Mouse (Mus musculus) erythroblast, embryonic 14.5 days (primary cell): ENCODE results near the gene Adcy9. TPM values are rescaled to one million over a fixed set of nuclear protein-coding genes. Genes with fewer than 3 reads are reported as not detected.

Source experiments
- H3K27me3 ChIP-seq: 2 replicates; pipeline ENCODE4 v1.6.1; 2012; ENCODE audit warnings: inconsistent platforms; ENCODE audit not compliant: control insufficient read depth
- H3K36me3 ChIP-seq: 2 replicates; pipeline ENCODE4 v1.6.1; 2012; ENCODE audit warnings: mild to moderate bottlenecking, inconsistent platforms; ENCODE audit not compliant: control insufficient read depth
- H3K4me1 ChIP-seq: 2 replicates; pipeline ENCODE4 v1.6.1; 2012; ENCODE audit warnings: inconsistent platforms; ENCODE audit not compliant: control insufficient read depth
- H3K4me3 ChIP-seq: replicated peaks from 2 replicates; pipeline ENCODE3; 2012; ENCODE audit warnings: moderate library complexity, mild to moderate bottlenecking, inconsistent platforms
- H3K9me3 ChIP-seq: 2 replicates; pipeline ENCODE4 v1.6.1; 2012; ENCODE audit warnings: low read length, inconsistent platforms, mixed read lengths; ENCODE audit not compliant: control insufficient read depth
- GATA1 ChIP-seq: IDR thresholded peaks from 2 replicates; pipeline ENCODE4 v1.6.1; 2012; ENCODE audit warnings: low read length, inconsistent platforms, mixed read lengths
- TAL1 ChIP-seq: IDR thresholded peaks from 3 replicates; pipeline ENCODE4 v1.6.1; 2012; ENCODE audit warnings: low read length, inconsistent platforms, mixed read lengths
- polyA plus RNA-seq: library from polyadenylated mRNA; stranded (reverse); fragments of >175 nt; gene quantifications from 2 replicates; pipeline ENCODE4 v1.2.3, GENCODE M21; 2012

The Adcy9 gene
- polyA plus RNA-seq, 1 experiment: not detected

GRCm38 (mm10) chr16:4374780-4375380 lies 45.4 kb downstream of the Adcy9 start:
- no peak for TF ChIP-seq TAL1
- TF ChIP-seq GATA1: no peak
- Histone ChIP-seq H3K4me1 (peaks cover 4% of the 10 kb centered on the region), H3K27me3 (no peaks in the 10 kb centered on the region)

GRCm38 (mm10) chr16:4374270-4374669 lies 46.0 kb downstream of the Adcy9 start:
- TF ChIP-seq TAL1 (no peak), GATA1 (no peak)
- Histone ChIP-seq H3K36me3 (no peaks in the 10 kb centered on the region), H3K27me3 (no peaks in the 10 kb centered on the region), H3K4me1 (peaks cover 4% of the 10 kb centered on the region), H3K4me3 (no peak overlapping the region), H3K9me3 (no peaks in the 10 kb centered on the region)

More at GRCm38 (mm10) chr16:4374780-4375380, 45.4 kb downstream of the Adcy9 start:
- Histone ChIP-seq H3K9me3 (no peaks in the 10 kb centered on the region), H3K36me3 (no peaks in the 10 kb centered on the region), H3K4me3 (no peak overlapping the region)

GRCm38 (mm10) chr16:4371039-4371438 lies 49.3 kb downstream of the Adcy9 start:
- peaks cover 4% of the 10 kb centered on the region for H3K4me1 ChIP-seq

GRCm38 (mm10) chr16:4370141-4370541 lies 50.2 kb downstream of the Adcy9 start:
- Histone ChIP-seq H3K27me3 (no peaks in the 10 kb centered on the region), H3K4me1 (peaks cover 4% of the 10 kb centered on the region), H3K36me3 (no peaks in the 10 kb centered on the region), H3K9me3 (no peaks in the 10 kb centered on the region), H3K4me3 (no peak overlapping the region)
- TF ChIP-seq GATA1: no peak
- no peak for TF ChIP-seq TAL1

More at GRCm38 (mm10) chr16:4371039-4371438, 49.3 kb downstream of the Adcy9 start:
- no peak overlapping the region for H3K4me3 ChIP-seq
- no peaks in the 10 kb centered on the region for H3K27me3 ChIP-seq
- no peak for TF ChIP-seq GATA1
- no peak for TF ChIP-seq TAL1
- no peaks in the 10 kb centered on the region for H3K36me3 ChIP-seq
- H3K9me3 ChIP-seq: no peaks in the 10 kb centered on the region

GRCm38 (mm10) chr16:4367930-4368329 lies 52.4 kb downstream of the Adcy9 start:
- Histone ChIP-seq H3K36me3 (no peaks in the 10 kb centered on the region), H3K27me3 (no peaks in the 10 kb centered on the region), H3K9me3 (no peaks in the 10 kb centered on the region), H3K4me3 (no peak overlapping the region), H3K4me1 (peaks cover 13% of the 10 kb centered on the region)
- TF ChIP-seq TAL1: no peak
- TF ChIP-seq GATA1: no peak

GRCm38 (mm10) chr16:4367291-4367690 lies 53.0 kb downstream of the Adcy9 start:
- Histone ChIP-seq H3K4me1 (peaks cover 13% of the 10 kb centered on the region), H3K36me3 (no peaks in the 10 kb centered on the region), H3K9me3 (no peaks in the 10 kb centered on the region), H3K27me3 (no peaks in the 10 kb centered on the region), H3K4me3 (no peak overlapping the region)
- no peak for TF ChIP-seq TAL1
- no peak for TF ChIP-seq GATA1

GRCm38 (mm10) chr16:4366671-4367070 lies 53.6 kb downstream of the Adcy9 start:
- TF ChIP-seq TAL1: no peak
- TF ChIP-seq GATA1: no peak
- no peaks in the 10 kb centered on the region for H3K9me3 ChIP-seq
- H3K27me3 ChIP-seq: no peaks in the 10 kb centered on the region
- peaks cover 13% of the 10 kb centered on the region for H3K4me1 ChIP-seq
- H3K36me3 ChIP-seq: no peaks in the 10 kb centered on the region
- H3K4me3 ChIP-seq: no peak overlapping the region

GRCm38 (mm10) chr16:4363341-4364116 lies 56.8 kb downstream of the Adcy9 start:
- no peak for TF ChIP-seq TAL1
- no peak overlapping the region for H3K4me3 ChIP-seq
- no peaks in the 10 kb centered on the region for H3K36me3 ChIP-seq
- H3K9me3 ChIP-seq: no peaks in the 10 kb centered on the region
- H3K4me1 ChIP-seq: peaks cover 9% of the 10 kb centered on the region
- no peaks in the 10 kb centered on the region for H3K27me3 ChIP-seq

GRCm38 (mm10) chr16:4355260-4356043 lies 64.8 kb downstream of the Adcy9 start:
- Histone ChIP-seq H3K36me3 (no peaks in the 10 kb centered on the region), H3K9me3 (no peaks in the 10 kb centered on the region), H3K4me1 (no peaks in the 10 kb centered on the region), H3K27me3 (no peaks in the 10 kb centered on the region), H3K4me3 (no peak overlapping the region)
- TF ChIP-seq GATA1: no peak
- TF ChIP-seq TAL1: no peak
